Mouse (Mus musculus) neural tube, embryonic 11.5 days (tissue): ENCODE data around the gene Scamp4. TPM values are rescaled to one million over a fixed set of nuclear protein-coding genes. Genes with fewer than 3 reads are reported as not detected.

Experiments used
- ATAC-seq: fragments of 200-750 bp; cut with Nextera tagmentation; 2 replicates; pipeline ENCODE4 v1.8.0; 2017; ENCODE audit warnings: moderate number of reproducible peaks, mild to moderate bottlenecking, moderate TSS enrichment, moderate library complexity; ENCODE audit not compliant: insufficient read depth, low FRiP score, low TSS enrichment
- DNase-seq: peaks from one replicate; pipeline ENCODE4 v3.0.0-alpha.2; 2015; ENCODE audit warnings: low spot score
- H3K27ac ChIP-seq: fragments of 300-500 bp; sonication (generic); 2 replicates; pipeline ENCODE4 v1.5.1; 2014; ENCODE audit warnings: low read depth, mild to moderate bottlenecking, low read length
- H3K27me3 ChIP-seq: fragments of 300-500 bp; sonication (generic); 2 replicates; pipeline ENCODE4 v1.6.1; 2014; ENCODE audit warnings: mild to moderate bottlenecking, low read length, mixed read lengths; ENCODE audit not compliant: control insufficient read depth, insufficient read depth
- H3K36me3 ChIP-seq: fragments of 300-500 bp; sonication (generic); 2 replicates; pipeline ENCODE4 v1.6.1; 2014; ENCODE audit warnings: mild to moderate bottlenecking, low read length, moderate library complexity, mixed read lengths; ENCODE audit not compliant: control insufficient read depth, insufficient read depth
- H3K4me1 ChIP-seq: fragments of 300-500 bp; sonication (generic); 2 replicates; pipeline ENCODE4 v1.6.1; 2014; ENCODE audit warnings: low read length, mixed read lengths; ENCODE audit not compliant: control insufficient read depth, insufficient read depth
- H3K4me2 ChIP-seq: fragments of 300-500 bp; sonication (generic); 2 replicates; pipeline ENCODE4 v1.6.1; 2014; ENCODE audit warnings: low read depth, mild to moderate bottlenecking, moderate library complexity
- H3K4me3 ChIP-seq: fragments of 300-500 bp; sonication (generic); 2 replicates; pipeline ENCODE4 v1.5.1; 2014; ENCODE audit warnings: low read depth, low read length
- H3K9ac ChIP-seq: fragments of 300-500 bp; sonication (generic); 2 replicates; pipeline ENCODE4 v1.6.1; 2014; ENCODE audit warnings: mild to moderate bottlenecking, low read length
- H3K9me3 ChIP-seq: fragments of 300-500 bp; sonication (generic); 2 replicates; pipeline ENCODE4 v1.6.1; 2016; ENCODE audit warnings: low read length; ENCODE audit not compliant: control insufficient read depth
- WGBS: fragments of 180-500 bp; shearing (Covaris S2); extraction: QIAGEN DNeasy Blood & Tissue Kit; methylation state at CpG from one replicate; pipeline ENCODE4 v1.1.7; 2014; 5-methylcytosine and 5-hydroxymethylcytosine counted together
- polyA plus RNA-seq: library from polyadenylated mRNA; unstranded; fragments of >200 nt; fragmentation: Nextera tagmentation; extraction: Ambion mirVana; gene quantifications from 2 replicates; pipeline ENCODE4 v1.2.1, GENCODE M21; 2014

Scamp4 gene
- polyA plus RNA-seq, 1 experiment from 2014 or later = 77.7 TPM

DNA sequence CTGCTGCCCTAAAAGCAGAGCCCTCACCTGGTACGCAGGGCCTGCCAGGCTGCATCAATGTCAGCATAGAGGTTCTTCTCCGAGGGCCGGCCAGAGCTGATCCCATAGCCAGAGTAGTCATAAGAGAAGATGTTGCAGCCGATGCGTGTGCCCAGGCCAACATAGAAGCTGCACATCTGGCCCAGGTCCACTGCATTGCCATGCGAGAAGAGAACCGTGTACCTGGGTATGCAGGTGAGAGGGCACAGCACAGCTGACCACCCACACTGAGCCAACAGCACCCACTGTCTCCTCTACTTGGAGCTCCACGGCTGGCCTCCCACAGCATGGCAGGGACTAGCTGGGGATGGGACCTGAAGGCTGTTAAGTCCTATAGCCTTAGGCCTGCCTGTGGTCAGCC is 17.1 kb upstream of the Scamp4 start:
- no peak for DNase-seq
- H3K4me2 ChIP-seq = no peak overlapping the region
- no peak for ATAC-seq

GRCm38 (mm10) chr10:80586407-80587304 is 16.0 kb upstream of the Scamp4 start:
- no peak for DNase-seq
- no peaks in the 10 kb centered on the region for H3K9me3 ChIP-seq
- peak overlapping the region; percentile 42; the same call in 1 of the 2 replicates for H3K27ac ChIP-seq
- peaks cover 14% of the 10 kb centered on the region for H3K4me1 ChIP-seq
- no peak for ATAC-seq
- no peak overlapping the region for H3K4me2 ChIP-seq
- H3K9ac ChIP-seq = no peak overlapping the region; the same call in 1 of the 2 replicates
- 99% methylated on average over 35 of the region's 51 CpGs for WGBS
- H3K36me3 ChIP-seq = peaks cover 2% of the 10 kb centered on the region
- H3K27me3 ChIP-seq = no peaks in the 10 kb centered on the region
- no peak overlapping the region; the same call in 1 of the 2 replicates for H3K4me3 ChIP-seq

More for the DNA sequence above, 17.1 kb upstream of the Scamp4 start:
- 92% methylated on average over 8 of the region's 8 CpGs for WGBS
- Histone ChIP-seq H3K27me3 (no peaks in the 10 kb centered on the region), H3K27ac (no peak overlapping the region), H3K4me1 (peaks cover 14% of the 10 kb centered on the region), H3K9me3 (no peaks in the 10 kb centered on the region), H3K9ac (no peak overlapping the region), H3K36me3 (peaks cover 2% of the 10 kb centered on the region), H3K4me3 (0 out of 2 replicates have a peak overlapping the region, but pooled peaks have one; percentile 6)

- 56% methylated on average over 3 of the region's 4 CpGs for WGBS
- H3K4me3 ChIP-seq = no peak overlapping the region
- no peak overlapping the region for H3K4me2 ChIP-seq
- H3K27ac ChIP-seq = 0 out of 2 replicates have a peak overlapping the region, but pooled peaks have one; percentile 42
- no peaks in the 10 kb centered on the region for H3K9me3 ChIP-seq
- no peak overlapping the region; the same call in 1 of the 2 replicates for H3K9ac ChIP-seq
- peaks cover 14% of the 10 kb centered on the region for H3K4me1 ChIP-seq
- H3K36me3 ChIP-seq = peaks cover 2% of the 10 kb centered on the region
- peak; percentile 37 for DNase-seq
- ATAC-seq = no peak
- no peaks in the 10 kb centered on the region for H3K27me3 ChIP-seq
Observed at GRCm38 (mm10) chr10:80587305-80587657, 15.4 kb upstream of the Scamp4 start.

DNA sequence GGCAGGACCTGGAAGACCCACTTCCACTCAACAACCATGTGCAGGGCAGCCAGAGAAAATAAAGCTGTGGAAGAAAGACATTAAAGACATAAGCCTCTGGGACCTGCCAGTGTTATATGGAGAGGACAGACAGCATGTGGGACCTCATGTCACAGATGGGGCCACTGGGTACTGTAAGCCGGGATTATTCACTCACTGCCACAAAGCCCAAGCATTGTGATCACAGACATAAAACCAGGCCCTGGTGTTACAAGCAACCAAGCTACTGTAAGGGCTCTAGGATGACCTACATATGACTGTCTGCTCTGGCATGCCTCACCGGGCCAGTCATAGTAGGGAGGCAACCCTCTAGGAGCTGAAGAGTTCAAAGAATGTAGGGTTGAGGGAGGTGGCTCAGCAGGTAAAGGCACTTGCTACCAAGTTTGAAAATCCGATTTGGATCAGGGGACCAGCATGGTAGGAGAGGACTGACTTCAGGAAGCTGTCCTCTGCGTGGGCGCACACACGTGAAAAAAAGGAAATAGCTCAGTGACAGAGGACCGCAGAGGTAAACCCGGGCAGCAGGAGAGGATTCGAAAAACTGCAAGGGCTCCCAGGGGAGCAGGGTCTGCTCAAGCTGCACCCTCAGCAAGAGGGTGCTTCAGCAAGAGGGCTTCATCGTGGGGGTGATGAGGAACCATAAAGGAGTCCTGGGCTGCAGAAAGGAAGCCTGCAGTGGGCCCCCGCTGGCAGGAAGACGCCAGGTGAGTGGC is 13.4 kb upstream of the Scamp4 start:
- peaks cover 14% of the 10 kb centered on the region for H3K4me1 ChIP-seq

DNA sequence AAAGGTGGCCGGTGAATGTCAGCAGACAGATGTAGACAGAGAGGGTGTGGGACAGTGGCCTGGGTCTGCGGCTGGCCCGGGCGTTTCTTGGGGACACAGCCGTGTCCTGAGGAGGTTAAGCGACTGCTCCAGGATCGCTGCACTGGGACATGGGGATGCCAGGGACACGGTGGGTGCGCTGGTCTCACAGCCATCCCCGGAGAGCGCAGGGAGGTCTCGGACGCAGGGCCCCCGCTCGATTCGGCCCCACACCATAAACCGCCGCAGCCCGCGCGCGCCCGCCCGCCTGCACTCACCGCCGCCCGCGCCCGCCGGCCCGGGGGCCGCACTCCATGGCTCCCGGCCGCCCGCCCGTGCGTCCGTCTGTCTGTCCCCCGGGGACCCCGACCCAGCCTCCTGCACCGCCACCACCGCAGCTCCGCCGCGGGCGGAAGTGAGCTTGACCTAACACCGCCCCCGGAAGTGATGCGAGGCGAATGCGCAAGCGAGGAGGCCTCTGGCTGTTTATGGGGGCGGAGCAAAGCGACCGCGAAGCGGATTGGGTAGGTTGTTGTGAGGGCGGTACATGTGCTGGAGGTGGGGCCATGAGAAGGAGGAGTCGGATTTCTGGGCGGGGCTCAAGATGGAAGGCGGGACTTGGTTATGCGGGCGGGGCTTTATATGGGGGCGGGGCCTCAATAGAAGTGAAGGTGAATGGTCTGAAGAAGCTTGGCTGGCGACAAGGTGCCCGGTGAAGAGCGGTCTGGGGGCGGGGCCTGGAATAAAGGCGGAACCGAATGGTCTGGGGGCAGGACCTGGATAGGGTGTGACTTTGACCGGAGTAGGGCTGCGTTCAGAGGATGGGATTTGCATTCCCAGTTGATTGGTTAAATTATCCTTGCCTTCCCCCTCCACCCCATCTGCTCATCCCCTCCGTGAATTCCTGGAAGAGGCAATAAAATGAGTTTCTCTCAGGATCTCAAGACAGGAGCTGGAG is 12.5 kb upstream of the Scamp4 start, which contains the start of gene Abhd17a:
TSS of gene Abhd17a (minus strand) at position 463 of the 976 bp plus-strand sequence.
- peak; percentile 97 for DNase-seq
- no peaks in the 10 kb centered on the region for H3K9me3 ChIP-seq
- under 1% methylated on average over 65 of the region's 73 CpGs for WGBS
- peak within 1 kb of the TSS; percentile 87 for H3K9ac ChIP-seq
- H3K27me3 ChIP-seq = no peaks in the 10 kb centered on the region
- peak within 1 kb of the TSS; percentile 82 for H3K4me2 ChIP-seq
- 0 out of 2 replicates have a peak within 1 kb of the TSS, but pooled peaks have one; percentile 36 for H3K27ac ChIP-seq
- H3K4me1 ChIP-seq = peaks cover 14% of the 10 kb centered on the region
- peaks cover 2% of the 10 kb centered on the region for H3K36me3 ChIP-seq
- peak within 1 kb of the TSS; percentile 83 for H3K4me3 ChIP-seq
- peak; percentile 94 for ATAC-seq

More for the DNA sequence above, 13.4 kb upstream of the Scamp4 start:
- ATAC-seq (no peak), DNase-seq (no peak)
- Histone ChIP-seq H3K27ac (no peak overlapping the region), H3K9me3 (no peaks in the 10 kb centered on the region), H3K27me3 (no peaks in the 10 kb centered on the region), H3K9ac (peak overlapping the region; percentile 87), H3K4me2 (peak overlapping the region; percentile 82), H3K36me3 (peaks cover 2% of the 10 kb centered on the region), H3K4me3 (peak overlapping the region; percentile 83)
- 19% methylated on average over 12 of the region's 12 CpGs for whole genome bisulfite sequencing

GRCm38 (mm10) chr10:80596318-80596717 is 6.4 kb upstream of the Scamp4 start:
- WGBS = 55% methylated on average over 4 of the region's 4 CpGs
- Histone ChIP-seq H3K4me2 (no peak overlapping the region), H3K4me1 (no peaks in the 10 kb centered on the region), H3K27me3 (no peaks in the 10 kb centered on the region), H3K9me3 (no peaks in the 10 kb centered on the region), H3K27ac (no peak overlapping the region), H3K9ac (no peak overlapping the region), H3K36me3 (no peaks in the 10 kb centered on the region), H3K4me3 (no peak overlapping the region)
- DNase-seq (no peak), ATAC-seq (no peak)

- Histone ChIP-seq H3K9ac (peak overlapping the region; percentile 70), H3K4me3 (peak overlapping the region; percentile 56), H3K27me3 (no peaks in the 10 kb centered on the region), H3K9me3 (no peaks in the 10 kb centered on the region), H3K27ac (peak overlapping the region; percentile 78), H3K36me3 (peaks cover 9% of the 10 kb centered on the region), H3K4me1 (peaks cover 8% of the 10 kb centered on the region), H3K4me2 (peak overlapping the region; percentile 97)
- ATAC-seq (no peak), DNase-seq (no peak)
- 41% methylated on average over 7 of the region's 7 CpGs for WGBS
Observed at GRCm38 (mm10) chr10:80603364-80603763, 692 bp downstream of the Scamp4 start.
